Mouse (Mus musculus): ENCODE results near the gene Fbxw8.

Gene Fbxw8

GRCm38 (mm10) chr5:118154839-118155564 lies at the start of gene Fbxw8:
Gene Fbxw8, minus strand, starts transcription at chr5:118155464.
- DNase-seq: peak; percentile 89 to 92

GRCm38 (mm10) chr5:118204675-118205440 lies 49.6 kb upstream of the Fbxw8 start:
- no peak for DNase-seq

- DNase-seq: no peak
These were observed 44.4 kb upstream of the Fbxw8 start for GRCm38 (mm10) chr5:118199670-118200069.

- DNase-seq: no peak
These were observed 42.2 kb upstream of the Fbxw8 start for GRCm38 (mm10) chr5:118197421-118197820.

GRCm38 (mm10) chr5:118192221-118192620 lies 37.0 kb upstream of the Fbxw8 start:
- DNase-seq: peak; percentile 47 to 51

- peak in 1 of 2 experiments; percentile 20 for DNase-seq
These were observed 35.2 kb upstream of the Fbxw8 start for GRCm38 (mm10) chr5:118190491-118190890.

- DNase-seq: no peak
These were observed 33.1 kb upstream of the Fbxw8 start for GRCm38 (mm10) chr5:118188356-118188755.

GRCm38 (mm10) chr5:118186903-118187633 lies 31.8 kb upstream of the Fbxw8 start:
- DNase-seq: no peak

GRCm38 (mm10) chr5:118177640-118178039 lies 22.4 kb upstream of the Fbxw8 start:
- no peak for DNase-seq

- peak in 1 of 2 experiments; percentile 25 for DNase-seq
These were observed 19.9 kb upstream of the Fbxw8 start for GRCm38 (mm10) chr5:118175137-118175536.

- no peak for DNase-seq
These were observed 19.2 kb upstream of the Fbxw8 start for GRCm38 (mm10) chr5:118174310-118175009.

GRCm38 (mm10) chr5:118172078-118172723 lies 16.9 kb upstream of the Fbxw8 start:
- DNase-seq: no peak

GRCm38 (mm10) chr5:118171665-118172064 lies 16.4 kb upstream of the Fbxw8 start:
- DNase-seq: peak in 1 of 2 experiments; percentile 48

- peak; percentile 50 to 65 for DNase-seq
These were observed 15.7 kb upstream of the Fbxw8 start for GRCm38 (mm10) chr5:118170888-118171529.

GRCm38 (mm10) chr5:118169222-118170221 lies 14.3 kb upstream of the Fbxw8 start:
- DNase-seq: peak; percentile 70 to 80

- DNase-seq: no peak
These were observed 12.3 kb upstream of the Fbxw8 start for GRCm38 (mm10) chr5:118167561-118167995.

GRCm38 (mm10) chr5:118165462-118165861 lies 10.2 kb upstream of the Fbxw8 start:
- DNase-seq: no peak

- no peak for DNase-seq
These were observed 9.3 kb upstream of the Fbxw8 start, which contains the start of gene Hrk for GRCm38 (mm10) chr5:118164581-118164980. Gene Hrk, plus strand, starts transcription at chr5:118164648.

- DNase-seq: no peak
These were observed 5.4 kb upstream of the Fbxw8 start for GRCm38 (mm10) chr5:118160691-118161090.

- DNase-seq: no peak
These were observed 1.7 kb upstream of the Fbxw8 start for GRCm38 (mm10) chr5:118156976-118157375.

All from cerebellum, postnatal 25 days (tissue).